Mouse (Mus musculus) ES-Bruce4 (cell line): ENCODE data around the gene Daam1. TPM values are rescaled to one million over a fixed set of nuclear protein-coding genes. Genes with fewer than 3 reads are reported as not detected.

Source experiments
- H3K27ac ChIP-seq: 2 replicates; pipeline ENCODE4 v1.5.1; 2012; ENCODE audit warnings: low read length, inconsistent platforms; ENCODE audit not compliant: insufficient read depth
- H3K27me3 ChIP-seq: 2 replicates; pipeline ENCODE4 v1.6.1; 2012; ENCODE audit warnings: mild to moderate bottlenecking, low read length, inconsistent platforms; ENCODE audit not compliant: control insufficient read depth, poor library complexity, insufficient read depth, severe bottlenecking
- H3K36me3 ChIP-seq: 2 replicates; pipeline ENCODE4 v1.6.1; 2012; ENCODE audit warnings: inconsistent platforms, mild to moderate bottlenecking, low read length, moderate library complexity; ENCODE audit not compliant: control insufficient read depth, poor library complexity, insufficient read depth, severe bottlenecking
- H3K4me1 ChIP-seq: one replicate; pipeline ENCODE4 v1.8.1; 2011; ENCODE audit warnings: low read length; ENCODE audit not compliant: control insufficient read depth, insufficient read depth
- H3K4me3 ChIP-seq: 2 replicates; pipeline ENCODE4 v1.5.1; 2011; ENCODE audit warnings: low read depth, mild to moderate bottlenecking, low read length
- H3K9ac ChIP-seq: 2 replicates; pipeline ENCODE4 v1.6.1; 2012; ENCODE audit warnings: low read depth, mild to moderate bottlenecking, inconsistent platforms; ENCODE audit not compliant: poor library complexity, severe bottlenecking
- H3K9me3 ChIP-seq: replicated peaks from 2 replicates; pipeline ENCODE4 v1.6.1; 2012; ENCODE audit warnings: mild to moderate bottlenecking, low read length, inconsistent platforms; ENCODE audit not compliant: control insufficient read depth, poor library complexity, insufficient read depth, severe bottlenecking
- CTCF ChIP-seq: IDR thresholded peaks from one replicate; pipeline ENCODE4 v1.8.1; 2011; ENCODE audit warnings: low read depth, low read length
- EP300 ChIP-seq: IDR thresholded peaks from 2 replicates; pipeline ENCODE4 v1.6.1; 2011; ENCODE audit warnings: low read depth, low read length; ENCODE audit not compliant: insufficient read depth
- POLR2A ChIP-seq: IDR thresholded peaks from one replicate; pipeline ENCODE4 v1.8.1; 2011; ENCODE audit warnings: low read length; ENCODE audit not compliant: insufficient read depth
- polyA plus RNA-seq: library from polyadenylated mRNA; stranded (reverse); fragments of >200 nt; gene quantifications from 2 replicates; pipeline ENCODE4 v1.2.4, GENCODE M21; 2011; ENCODE audit warnings: low read depth; ENCODE audit not compliant: missing spikeins, insufficient read depth, insufficient read length

Gene Daam1
- polyA plus RNA-seq, 1 experiment, result 33.0 TPM

GRCm38 (mm10) chr12:71885170-71885574, 54.3 kb downstream of the Daam1 start:
- Histone ChIP-seq H3K27ac (no peak overlapping the region), H3K36me3 (no peaks in the 10 kb centered on the region), H3K4me3 (no peak overlapping the region), H3K9me3 (no peaks in the 10 kb centered on the region), H3K27me3 (no peaks in the 10 kb centered on the region), H3K4me1 (peaks cover 7% of the 10 kb centered on the region), H3K9ac (no peak overlapping the region)
- TF ChIP-seq EP300, result no peak
- no peak for TF ChIP-seq POLR2A
- no peak for TF ChIP-seq CTCF

GRCm38 (mm10) chr12:71885717-71886116, 54.8 kb downstream of the Daam1 start:
- Histone ChIP-seq H3K9ac (no peak overlapping the region), H3K36me3 (no peaks in the 10 kb centered on the region), H3K27ac (no peak overlapping the region), H3K4me3 (no peak overlapping the region), H3K4me1 (peaks cover 7% of the 10 kb centered on the region), H3K27me3 (no peaks in the 10 kb centered on the region), H3K9me3 (no peaks in the 10 kb centered on the region)
- TF ChIP-seq EP300 (no peak), CTCF (no peak), POLR2A (no peak)

- Histone ChIP-seq H3K4me1 (peaks cover 8% of the 10 kb centered on the region), H3K36me3 (no peaks in the 10 kb centered on the region), H3K9ac (no peak overlapping the region), H3K9me3 (no peaks in the 10 kb centered on the region), H3K4me3 (no peak overlapping the region), H3K27ac (no peak overlapping the region), H3K27me3 (no peaks in the 10 kb centered on the region)
- no peak for TF ChIP-seq EP300
- no peak for TF ChIP-seq POLR2A
- TF ChIP-seq CTCF, result no peak
These were observed 55.5 kb downstream of the Daam1 start for GRCm38 (mm10) chr12:71886406-71886805.

- Histone ChIP-seq H3K36me3 (no peaks in the 10 kb centered on the region), H3K27me3 (no peaks in the 10 kb centered on the region), H3K4me3 (no peak overlapping the region), H3K9ac (no peak overlapping the region), H3K4me1 (peaks cover 9% of the 10 kb centered on the region), H3K27ac (no peak overlapping the region), H3K9me3 (no peaks in the 10 kb centered on the region)
- TF ChIP-seq POLR2A (no peak), CTCF (no peak), EP300 (no peak)
These were observed 56.1 kb downstream of the Daam1 start for GRCm38 (mm10) chr12:71886941-71887340.

DNA sequence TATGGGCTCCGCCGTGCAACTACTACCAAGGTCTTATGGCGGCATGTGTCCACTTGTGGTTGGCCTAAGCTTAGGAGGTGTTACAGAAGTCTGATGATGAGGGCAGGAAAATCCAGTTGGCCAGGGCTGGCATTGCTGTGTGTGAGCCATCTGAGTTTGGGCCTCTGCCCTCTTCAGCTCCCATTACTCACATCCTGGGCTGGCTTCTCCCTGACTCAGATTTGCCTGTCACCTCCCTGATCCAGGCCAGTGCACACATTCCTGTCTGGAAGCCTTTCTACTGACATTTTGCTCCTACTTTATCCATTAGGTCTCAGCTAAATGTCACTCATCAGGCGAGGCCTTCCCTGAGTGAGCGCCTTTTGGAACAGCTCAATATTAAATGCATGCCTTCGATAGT, 57.5 kb downstream of the Daam1 start:
- no peak overlapping the region for H3K27ac ChIP-seq
- TF ChIP-seq POLR2A (no peak), CTCF (no peak), EP300 (no peak)
- H3K9me3 ChIP-seq, result no peaks in the 10 kb centered on the region
- H3K9ac ChIP-seq, result no peak overlapping the region
- no peak overlapping the region for H3K4me3 ChIP-seq
- H3K36me3 ChIP-seq, result no peaks in the 10 kb centered on the region
- H3K27me3 ChIP-seq, result no peaks in the 10 kb centered on the region
- peaks cover 8% of the 10 kb centered on the region for H3K4me1 ChIP-seq

- H3K4me1 ChIP-seq, result peaks cover 8% of the 10 kb centered on the region
- H3K27ac ChIP-seq, result no peak overlapping the region
- H3K9ac ChIP-seq, result no peak overlapping the region
- TF ChIP-seq POLR2A (no peak), EP300 (no peak), CTCF (no peak)
- H3K4me3 ChIP-seq, result no peak overlapping the region
- H3K9me3 ChIP-seq, result no peaks in the 10 kb centered on the region
- no peaks in the 10 kb centered on the region for H3K27me3 ChIP-seq
- H3K36me3 ChIP-seq, result no peaks in the 10 kb centered on the region
These were observed 58.4 kb downstream of the Daam1 start for GRCm38 (mm10) chr12:71889266-71889665.
